Mouse (Mus musculus) adrenal gland (tissue): ENCODE results near the gene Abca4.

Experiments
- intact Hi-C: fragments of 180-260 bp; cut with DNase I; formaldehyde crosslinking; loops from one replicate; pipeline ENCODE4 v1.15.1; 2025

The Abca4 gene

GRCm38 (mm10) chr3:122109461-122109860 is 65.2 kb downstream of the Abca4 start:
- intact Hi-C loops: no loop called here

- intact Hi-C loops: no loop called here
Measured at GRCm38 (mm10) chr3:122111141-122111981, 67.1 kb downstream of the Abca4 start.

- intact Hi-C loops: no loop called here
Measured at GRCm38 (mm10) chr3:122118651-122119214, 74.5 kb downstream of the Abca4 start.

- intact Hi-C loops: loop anchor here (5.0 kb wide), 1 partner anchor 232 kb away; no protein-coding TSS in a partner anchor
Measured at GRCm38 (mm10) chr3:122119733-122120132, 75.5 kb downstream of the Abca4 start.

GRCm38 (mm10) chr3:122120217-122120616 is 76.0 kb downstream of the Abca4 start:
- intact Hi-C loops: loop anchor here (5.0 kb wide), 1 partner anchor 233 kb away; no protein-coding TSS in a partner anchor

- intact Hi-C loops: loop anchor here (5.0 kb wide), 1 partner anchor 235 kb away; no protein-coding TSS in a partner anchor
Measured at GRCm38 (mm10) chr3:122122127-122122663, 78.0 kb downstream of the Abca4 start.

- intact Hi-C loops: loop anchor here (5.0 kb wide), 1 partner anchor 236 kb away; no protein-coding TSS in a partner anchor
Measured at GRCm38 (mm10) chr3:122122838-122123237, 78.6 kb downstream of the Abca4 start.

- intact Hi-C loops: no loop called here
Measured at GRCm38 (mm10) chr3:122128999-122129493, 84.8 kb downstream of the Abca4 start.

GRCm38 (mm10) chr3:122130771-122131170 is 86.5 kb downstream of the Abca4 start:
- intact Hi-C loops: no loop called here

- intact Hi-C loops: no loop called here
Measured at GRCm38 (mm10) chr3:122131633-122132032, 87.4 kb downstream of the Abca4 start.

- intact Hi-C loops: no loop called here
Measured at GRCm38 (mm10) chr3:122133255-122133654, 89.0 kb downstream of the Abca4 start.

- intact Hi-C loops: no loop called here
Measured at GRCm38 (mm10) chr3:122133840-122134239, 89.6 kb downstream of the Abca4 start.

GRCm38 (mm10) chr3:122140589-122141400 is 96.6 kb downstream of the Abca4 start:
- intact Hi-C loops: loop anchor here (2.0 kb wide), 2 partner anchors 36 to 256 kb away; no protein-coding TSS in a partner anchor

GRCm38 (mm10) chr3:122142256-122142922 is 98.1 kb downstream of the Abca4 start:
- intact Hi-C loops: no loop called here

GRCm38 (mm10) chr3:122143432-122143831 is 99.2 kb downstream of the Abca4 start:
- intact Hi-C loops: no loop called here

GRCm38 (mm10) chr3:122145430-122145829 is 101.2 kb downstream of the Abca4 start:
- intact Hi-C loops: no loop called here

- intact Hi-C loops: no loop called here
Measured at GRCm38 (mm10) chr3:122150836-122151235, 106.6 kb downstream of the Abca4 start.

GRCm38 (mm10) chr3:122152431-122152830 is 108.2 kb downstream of the Abca4 start:
- intact Hi-C loops: no loop called here

- intact Hi-C loops: no loop called here
Measured at GRCm38 (mm10) chr3:122154080-122154479, 109.8 kb downstream of the Abca4 start.

- intact Hi-C loops: no loop called here
Measured at GRCm38 (mm10) chr3:122159447-122159846, 115.2 kb downstream of the Abca4 start.
